Comparison of ENCODE assay signal across 11 mouse cellular contexts in genomic region chr2:69042327-69043106, GRCm38 (mm10).
DNase-seq lines count a peak whose midpoint lies in the region; ATAC-seq and TF ChIP-seq lines count a peak whose summit lies in the region.
"Had no signal": no experiment of that assay in that cellular context is flagged by ENCODE, and none has a peak within 500 bp of the region (broad histone marks: within the 10 kb centered on the region; RNA-seq: fewer than 3 reads in every experiment).

No protein-coding gene starts in this region.

- H3K9me3 ChIP-seq in stomach, embryonic 14.5 days (ENCODE audit: control insufficient read depth, low read depth, low read length) = no peaks in the 10 kb centered on the region
- no peaks in the 10 kb centered on the region for H3K9me3 ChIP-seq in stomach, postnatal 0 days (ENCODE audit: control insufficient read depth, low read length)
- no peaks in the 10 kb centered on the region for H3K9me3 ChIP-seq in hindbrain, embryonic 16.5 days (ENCODE audit: control insufficient read depth, low read length)
- H3K9me3 ChIP-seq in stomach, embryonic 16.5 days (replicated peaks; ENCODE audit: control insufficient read depth, low read length) = no peaks in the 10 kb centered on the region
- H3K9me3 ChIP-seq: heart, embryonic 10.5 days; liver, embryonic 15.5 days had no signal

- peak; percentile 39; the same call in 1 of the 2 replicates for ATAC-seq in stomach, embryonic 14.5 days (ENCODE audit: insufficient number of reproducible peaks, insufficient read depth, low FRiP score, low read depth)
- ATAC-seq in stomach, postnatal 0 days (ENCODE audit: low FRiP score, low TSS enrichment) = no peak
- peak; percentile 74 for ATAC-seq in hindbrain, embryonic 16.5 days
- 0 out of 2 replicates have a peak, but pooled peaks have one; percentile 17 for ATAC-seq in stomach, embryonic 16.5 days (ENCODE audit: insufficient read depth, low FRiP score)

- H3K36me3 ChIP-seq in stomach, embryonic 14.5 days (ENCODE audit: control insufficient read depth, insufficient read depth, low read length) = no peaks in the 10 kb centered on the region
- no peaks in the 10 kb centered on the region for H3K36me3 ChIP-seq in stomach, postnatal 0 days (ENCODE audit: control insufficient read depth, insufficient read depth, low read length)
- no peaks in the 10 kb centered on the region for H3K36me3 ChIP-seq in hindbrain, embryonic 16.5 days (ENCODE audit: control insufficient read depth, insufficient read depth, low read length)
- H3K36me3 ChIP-seq in stomach, embryonic 16.5 days (ENCODE audit: control insufficient read depth, insufficient read depth, low read length) = no peaks in the 10 kb centered on the region
- H3K36me3 ChIP-seq: heart, embryonic 10.5 days; liver, embryonic 15.5 days had no signal

- H3K4me2 ChIP-seq in stomach, embryonic 14.5 days (replicated peaks; ENCODE audit: low read depth, low read length) = no peak overlapping the region
- H3K4me2 ChIP-seq in stomach, postnatal 0 days (replicated peaks; ENCODE audit: low read depth) = no peak overlapping the region
- no peak overlapping the region for H3K4me2 ChIP-seq in hindbrain, embryonic 16.5 days (ENCODE audit: low read length)
- H3K4me2 ChIP-seq in stomach, embryonic 16.5 days (ENCODE audit: low read depth, low read length) = no peak overlapping the region
- H3K4me2 ChIP-seq: liver, embryonic 15.5 days had no signal

- no peak overlapping the region for H3K9ac ChIP-seq in stomach, embryonic 14.5 days (replicated peaks; ENCODE audit: low read depth, low read length)
- H3K9ac ChIP-seq in stomach, postnatal 0 days (ENCODE audit: low read length) = no peak overlapping the region
- H3K9ac ChIP-seq in hindbrain, embryonic 16.5 days (ENCODE audit: low read depth, low read length) = no peak overlapping the region
- no peak overlapping the region for H3K9ac ChIP-seq in stomach, embryonic 16.5 days (ENCODE audit: low read length)
- H3K9ac ChIP-seq: liver, embryonic 15.5 days had no signal

- 0 out of 2 replicates have a peak, but pooled peaks cover 6% of the 10 kb centered on the region for H3K4me1 ChIP-seq in stomach, embryonic 14.5 days (ENCODE audit: control insufficient read depth, insufficient read depth, low read length)
- H3K4me1 ChIP-seq in stomach, postnatal 0 days (replicated peaks; ENCODE audit: control insufficient read depth, insufficient read depth) = no peaks in the 10 kb centered on the region
- H3K4me1 ChIP-seq in hindbrain, embryonic 16.5 days (ENCODE audit: control insufficient read depth, insufficient read depth, low read depth, low read length) = peaks cover 5% of the 10 kb centered on the region
- no peaks in the 10 kb centered on the region for H3K4me1 ChIP-seq in stomach, embryonic 16.5 days (ENCODE audit: control insufficient read depth, insufficient read depth, low read length)
- H3K4me1 ChIP-seq: heart, embryonic 10.5 days; liver, embryonic 15.5 days had no signal

- no peak for TF ChIP-seq EP300 in stomach, postnatal 0 days (optimal IDR thresholded peaks at IDR 0.05)

- peak; percentile 47 for DNase-seq in embryo, embryonic 10.5 days (ENCODE audit: low spot score)
- no peak for DNase-seq in embryo, embryonic 9.5 days (ENCODE audit: extremely low spot score)
- DNase-seq in stomach, postnatal 0 days (ENCODE audit: low spot score) = no peak
- DNase-seq in frontal cortex, postnatal 25 days (ENCODE audit: low spot score in 2 of 2) = no peak
- DNase-seq in frontal cortex, postnatal 10 days (ENCODE audit: low spot score in 2 of 2) = no peak

- no peak overlapping the region for H3K27ac ChIP-seq in stomach, embryonic 14.5 days (ENCODE audit: low read length)
- no peak overlapping the region for H3K27ac ChIP-seq in stomach, postnatal 0 days (replicated peaks)
- no peak overlapping the region for H3K27ac ChIP-seq in hindbrain, embryonic 16.5 days (ENCODE audit: low read depth, low read length)
- H3K27ac ChIP-seq in stomach, embryonic 16.5 days (ENCODE audit: low read length) = no peak overlapping the region
- H3K27ac ChIP-seq: heart, embryonic 10.5 days; left cerebral cortex, adult 2 months; liver, embryonic 15.5 days had no signal

- 52% methylated on average over 6 of the region's 6 CpGs for WGBS in stomach, embryonic 14.5 days
- WGBS in stomach, postnatal 0 days = 59% methylated on average over 6 of the region's 6 CpGs
- WGBS in hindbrain, embryonic 16.5 days = 47% methylated on average over 6 of the region's 6 CpGs
- WGBS in stomach, embryonic 16.5 days = 50% methylated on average over 6 of the region's 6 CpGs

- no peaks in the 10 kb centered on the region for H3K27me3 ChIP-seq in stomach, embryonic 14.5 days (ENCODE audit: control insufficient read depth, insufficient read depth, low read length)
- H3K27me3 ChIP-seq in stomach, postnatal 0 days (ENCODE audit: control insufficient read depth, insufficient read depth, low read length) = no peaks in the 10 kb centered on the region
- no peaks in the 10 kb centered on the region for H3K27me3 ChIP-seq in hindbrain, embryonic 16.5 days (replicated peaks; ENCODE audit: control insufficient read depth, insufficient read depth, low read length)
- H3K27me3 ChIP-seq in stomach, embryonic 16.5 days (ENCODE audit: control insufficient read depth, insufficient read depth, low read length) = no peaks in the 10 kb centered on the region
- H3K27me3 ChIP-seq: liver, embryonic 15.5 days had no signal

- TF ChIP-seq CTCF in stomach, postnatal 0 days (IDR thresholded peaks at IDR 0.05; ENCODE audit: low read depth) = no peak

- H3K4me3 ChIP-seq in stomach, embryonic 14.5 days (ENCODE audit: low read depth, low read length) = no peak overlapping the region
- no peak overlapping the region for H3K4me3 ChIP-seq in stomach, postnatal 0 days (ENCODE audit: low read depth, low read length)
- H3K4me3 ChIP-seq in hindbrain, embryonic 16.5 days (ENCODE audit: low read length) = no peak overlapping the region
- H3K4me3 ChIP-seq in stomach, embryonic 16.5 days (replicated peaks; ENCODE audit: low read length) = no peak overlapping the region
- H3K4me3 ChIP-seq: heart, embryonic 10.5 days; left cerebral cortex, adult 2 months; liver, embryonic 15.5 days had no signal
